Mouse (Mus musculus): Measurements from ENCODE around the gene Bco2.
A peak's percentile ranks its signal among the peaks of the same experiment; 100 is the strongest.

The Bco2 gene

DNA sequence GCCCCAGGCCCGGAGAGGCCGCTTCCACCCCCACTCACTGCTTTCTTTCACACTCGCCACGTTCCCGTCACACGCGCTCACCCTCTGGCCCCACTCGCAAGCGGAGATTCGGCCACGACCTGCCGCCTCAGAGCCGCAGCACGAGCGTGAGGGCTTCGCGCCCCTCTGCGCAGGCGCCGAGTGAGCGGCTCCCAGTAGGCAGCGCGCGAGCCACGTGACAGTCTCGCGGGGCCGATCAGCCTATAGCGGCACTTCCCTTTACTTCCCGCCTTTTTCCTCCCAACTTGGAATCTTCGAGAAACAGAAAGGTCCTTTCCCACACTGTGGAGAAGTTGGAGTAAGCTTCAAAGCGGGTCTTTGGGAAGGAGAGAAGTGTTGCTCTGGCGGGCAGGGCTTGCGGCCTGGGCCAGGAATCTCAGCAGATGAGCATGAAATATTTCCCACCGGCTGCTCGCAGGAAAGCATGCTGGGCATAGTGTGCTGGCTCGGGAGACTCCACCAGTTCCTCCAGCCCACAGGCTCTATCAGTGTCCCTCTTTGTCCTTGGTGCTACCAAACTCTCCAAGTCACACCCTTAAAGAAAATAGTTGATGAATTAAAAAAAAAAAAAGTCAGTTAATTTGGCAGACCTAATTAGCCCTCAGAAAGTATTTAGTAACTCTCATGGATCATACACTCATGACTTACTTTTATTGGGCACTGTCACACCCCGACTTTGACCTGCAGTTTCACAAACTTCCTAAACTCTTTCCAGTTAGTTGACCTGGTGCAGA is 6.3 kb upstream of the Bco2 start, which contains the start of gene Tex12:
Gene Tex12, minus strand, starts transcription at position 181 of the 773 bp plus-strand sequence.
- DNase-seq (ENCODE audit: low read depth): no peak

DNA sequence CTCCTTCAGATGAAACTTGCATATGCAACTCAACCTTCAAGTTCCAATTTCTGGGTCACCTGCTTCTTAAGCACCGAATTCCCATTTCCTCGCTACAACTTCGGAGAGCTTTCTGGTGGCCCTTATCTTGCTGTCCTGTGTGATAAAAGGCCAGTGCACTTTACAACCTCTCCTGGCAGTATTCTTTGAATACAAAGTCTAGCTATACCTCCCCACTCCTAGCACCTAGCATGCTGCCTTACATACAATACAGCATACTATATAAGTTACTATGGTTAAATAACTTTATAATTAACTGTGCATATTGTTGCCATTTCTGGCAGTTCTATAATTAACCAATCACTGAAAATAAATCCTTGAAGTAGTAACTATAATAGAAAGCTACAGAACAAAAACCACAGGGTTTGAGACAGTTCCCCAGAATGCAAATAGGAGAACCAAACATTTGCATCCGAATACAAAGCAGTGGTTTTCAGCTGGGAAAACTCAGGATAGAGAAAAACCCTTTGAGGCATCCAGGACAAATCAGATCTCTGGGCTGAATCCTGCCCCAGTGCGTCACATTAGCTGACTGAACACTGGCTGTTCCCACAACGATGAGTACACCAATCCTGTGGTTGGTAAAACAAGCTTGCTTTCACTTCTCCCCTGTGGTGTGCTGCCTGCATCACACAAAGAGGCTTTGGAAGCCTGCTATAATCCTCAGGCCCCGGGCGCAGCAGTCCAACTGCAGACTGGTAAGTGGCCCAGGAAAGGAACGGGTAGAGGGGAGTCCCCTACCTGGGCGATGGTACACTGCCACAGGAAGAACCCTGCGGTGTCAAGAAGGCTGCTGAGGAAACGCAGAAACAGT is 514 bp downstream of the Bco2 start, which contains the start of gene Il18:
Gene Il18, plus strand, starts transcription at position 587 of the 853 bp plus-strand sequence.
- DNase-seq (ENCODE audit: low read depth): peak; percentile 76

DNA sequence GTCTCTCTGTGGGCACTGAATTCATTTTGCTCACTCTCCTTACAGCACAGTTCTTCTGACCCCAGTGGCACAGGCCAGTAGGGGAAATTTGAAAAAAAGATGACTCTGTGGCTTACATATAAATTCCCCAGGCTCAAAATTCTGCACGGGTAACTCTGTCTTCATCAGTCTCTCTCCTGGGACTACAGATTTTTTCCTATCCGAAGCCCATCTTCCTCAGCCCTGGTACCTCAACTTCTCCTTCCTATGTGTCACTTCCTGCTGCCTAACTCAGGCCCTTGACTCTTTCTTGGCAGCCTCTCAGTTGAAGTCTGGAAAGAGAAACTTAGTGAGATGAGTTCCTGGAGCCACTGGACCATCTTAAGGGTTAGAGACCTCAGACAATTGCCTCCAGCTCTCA is 1.4 kb downstream of the Bco2 start:
- no peak for DNase-seq (ENCODE audit: low read depth)

DNA sequence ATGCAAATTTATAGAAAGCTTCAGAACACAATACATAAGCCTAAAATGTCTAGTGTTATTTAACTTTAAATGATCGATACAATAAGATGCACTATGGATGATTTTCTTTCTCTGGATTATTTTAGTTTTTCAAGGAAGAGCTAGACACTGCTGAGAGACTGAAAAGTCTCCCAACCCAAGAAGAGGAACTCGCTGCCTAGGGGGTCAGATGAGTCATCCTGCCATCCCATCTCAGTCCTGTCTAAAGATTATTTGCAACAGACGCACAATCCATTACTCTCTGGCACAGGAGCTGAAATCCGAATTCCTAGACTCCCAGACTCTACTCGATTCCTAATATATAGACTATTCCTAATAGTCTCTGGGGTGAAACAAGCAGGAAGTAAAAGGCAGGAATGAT is 2.8 kb downstream of the Bco2 start:
- no peak for DNase-seq (ENCODE audit: low read depth)

DNA sequence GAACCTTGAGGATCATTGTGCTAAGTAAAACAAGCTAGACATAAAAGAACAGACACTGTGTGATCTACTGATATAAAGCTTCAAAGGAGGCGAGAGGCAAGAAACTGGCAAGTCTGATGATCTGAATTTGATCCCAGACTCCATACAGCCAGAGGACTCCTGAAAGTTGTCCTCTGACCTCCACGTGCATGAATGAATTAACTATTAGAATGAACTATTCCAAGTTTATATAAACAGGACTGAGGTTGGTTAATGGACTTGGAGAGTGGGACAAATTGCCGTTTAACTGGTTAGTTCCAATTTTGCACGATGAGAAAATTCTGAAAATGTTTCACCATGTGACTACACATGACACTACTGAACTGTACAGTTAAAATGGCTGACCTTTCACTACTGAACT is 6.0 kb downstream of the Bco2 start:
- DNase-seq (ENCODE audit: low read depth): no peak

DNA sequence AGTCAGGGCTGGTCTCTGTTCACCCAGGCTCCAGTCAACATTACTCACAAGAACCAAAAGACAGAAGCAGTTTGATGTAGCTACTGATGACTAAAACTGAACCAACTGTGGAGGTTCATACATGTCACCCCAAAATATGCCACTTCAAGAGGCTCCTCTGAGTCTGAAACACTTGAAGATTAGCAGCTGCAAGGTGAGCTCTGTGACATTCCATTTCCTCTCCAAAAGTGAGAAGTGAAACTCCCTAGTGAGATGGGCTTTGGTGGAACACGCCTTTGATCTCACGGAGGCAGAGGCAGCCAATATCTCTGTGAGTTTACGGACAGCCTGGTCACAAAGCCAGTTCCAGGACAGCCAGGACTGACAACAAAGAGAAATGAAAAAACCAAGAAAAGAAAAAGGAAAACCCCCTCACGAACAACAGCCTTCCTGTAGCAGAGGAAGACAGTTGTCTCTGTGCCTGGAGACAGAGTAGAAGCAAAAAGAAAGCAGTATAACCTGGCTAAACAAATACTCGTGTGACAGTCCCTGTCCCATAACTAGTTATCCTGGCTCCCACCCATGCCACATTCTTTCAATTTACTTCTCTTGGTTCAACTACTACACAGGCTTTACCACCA is 7.0 kb downstream of the Bco2 start:
- no peak for DNase-seq (ENCODE audit: low read depth)

DNA sequence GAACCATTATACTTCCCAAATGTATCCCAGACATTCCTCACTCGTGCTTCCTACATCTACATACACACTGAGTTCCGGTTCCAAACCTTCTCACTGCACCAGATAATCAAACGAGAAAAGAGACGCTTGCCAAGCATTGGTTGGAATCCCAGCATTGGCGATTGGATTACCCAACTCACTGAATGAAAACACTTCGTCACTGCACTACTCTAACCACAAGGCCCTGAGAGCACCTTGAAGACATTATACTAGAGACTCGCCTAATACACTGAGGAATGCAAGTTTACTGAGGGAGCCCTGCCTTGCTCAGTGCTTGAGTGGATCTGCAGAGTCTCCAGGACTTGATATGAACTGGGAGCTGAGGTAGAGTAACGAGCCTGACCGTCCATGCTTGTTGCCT is 12.6 kb downstream of the Bco2 start:
- peak; percentile 42 for DNase-seq (ENCODE audit: low read depth)

DNA sequence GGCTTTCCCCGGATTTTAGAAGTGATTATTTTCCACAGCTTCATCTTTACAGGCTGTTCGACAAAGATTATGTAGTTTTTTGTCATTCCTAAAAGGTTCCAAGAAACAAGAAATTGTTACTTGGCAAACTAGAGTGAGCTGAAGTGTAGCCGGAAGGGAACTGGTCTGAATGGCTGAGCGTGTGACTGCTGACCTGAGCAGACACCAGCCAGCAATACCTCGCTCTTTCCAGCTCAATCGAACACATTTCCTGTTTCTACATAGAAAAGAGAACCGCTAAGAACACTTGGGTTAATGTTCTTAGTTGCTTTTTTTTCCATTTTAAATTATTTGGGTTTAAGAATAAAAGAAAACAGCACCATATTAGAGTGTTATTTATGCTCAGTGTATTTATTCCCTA is 14.8 kb downstream of the Bco2 start:
- no peak for DNase-seq (ENCODE audit: low read depth)

DNA sequence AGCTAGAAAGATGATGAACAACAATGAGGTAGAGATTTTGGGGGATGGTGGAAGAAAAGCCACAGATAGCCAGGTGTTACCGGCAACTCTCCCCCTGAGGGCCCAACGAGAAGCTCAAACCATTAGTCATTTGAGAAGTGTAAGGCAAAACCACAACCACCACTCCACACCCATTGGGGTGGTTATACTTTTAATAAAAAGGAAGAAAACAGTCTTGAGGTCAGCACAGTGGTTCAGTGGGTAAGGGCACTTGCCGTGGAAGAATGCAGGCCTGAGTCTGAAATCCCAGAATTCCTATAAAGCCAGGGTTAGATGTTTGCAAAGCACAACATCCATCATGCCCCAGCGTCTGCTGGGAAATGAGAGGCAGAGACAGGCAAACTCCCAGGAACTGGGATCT is 17.7 kb downstream of the Bco2 start:
- no peak for DNase-seq (ENCODE audit: low read depth)

DNA sequence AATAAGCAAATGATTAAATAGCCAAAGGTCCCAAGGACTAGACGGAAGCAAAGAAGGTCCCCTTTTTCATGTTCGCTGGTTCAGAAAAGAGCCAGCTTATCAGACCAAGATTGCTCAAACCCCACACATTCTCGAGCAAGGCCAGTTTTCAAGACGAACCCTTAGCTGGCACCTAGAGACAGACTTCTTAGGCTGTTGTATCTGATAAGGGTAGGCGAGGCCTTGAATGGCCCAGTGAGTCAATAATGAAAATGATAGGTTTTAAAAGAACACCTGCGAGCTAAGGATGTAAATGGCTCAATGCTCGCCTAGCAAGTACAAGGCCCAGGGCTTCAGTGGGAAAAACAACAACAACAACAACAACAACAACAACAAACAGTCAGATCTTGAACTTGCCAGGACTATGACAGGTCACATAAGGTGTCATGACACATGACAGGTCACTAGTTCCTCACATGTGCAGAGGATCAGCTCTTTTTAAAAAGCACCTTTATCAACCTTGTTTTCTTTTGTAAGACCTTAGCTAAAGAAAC is 18.3 kb downstream of the Bco2 start:
- no peak for DNase-seq (ENCODE audit: low read depth)

DNA sequence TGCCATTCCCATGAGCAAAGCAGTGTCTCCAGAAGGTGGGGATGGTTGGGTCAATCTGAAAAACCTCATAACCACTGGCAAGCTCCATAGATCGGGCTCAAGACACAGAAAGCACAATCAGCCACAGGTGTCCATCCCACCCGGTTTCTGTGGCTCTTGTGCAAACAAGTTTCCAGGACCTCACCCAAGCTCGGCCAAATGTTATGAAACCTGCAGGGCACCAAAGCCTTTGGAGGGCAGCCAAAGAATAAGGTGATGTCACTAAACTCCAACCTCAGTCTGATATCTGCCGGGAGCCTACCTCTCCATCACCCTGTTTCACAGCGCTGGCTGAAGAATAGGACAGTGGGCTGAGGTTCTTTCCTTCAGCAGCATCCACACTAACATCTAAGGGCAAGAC is 19.1 kb downstream of the Bco2 start:
- no peak for DNase-seq (ENCODE audit: low read depth)

DNA sequence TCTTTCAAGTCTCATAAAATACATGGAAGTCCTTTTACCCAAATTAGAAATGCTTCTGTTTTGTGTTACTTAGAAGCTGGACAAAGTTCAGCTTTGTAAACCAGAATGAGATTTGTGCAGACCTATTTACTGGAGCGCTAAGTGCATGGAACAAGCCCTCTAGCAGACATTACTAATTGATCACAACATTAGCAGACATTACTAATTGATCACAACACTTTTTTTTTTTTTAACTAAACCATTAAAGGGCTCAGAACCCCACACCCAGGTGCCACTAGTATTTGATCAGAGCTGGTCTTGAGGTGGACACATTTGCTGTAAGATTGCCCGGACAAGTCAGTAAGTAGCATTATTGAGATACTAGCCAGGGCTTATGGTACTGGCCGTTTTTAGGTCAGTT is 21.2 kb downstream of the Bco2 start:
- no peak for DNase-seq (ENCODE audit: low read depth)

DNA sequence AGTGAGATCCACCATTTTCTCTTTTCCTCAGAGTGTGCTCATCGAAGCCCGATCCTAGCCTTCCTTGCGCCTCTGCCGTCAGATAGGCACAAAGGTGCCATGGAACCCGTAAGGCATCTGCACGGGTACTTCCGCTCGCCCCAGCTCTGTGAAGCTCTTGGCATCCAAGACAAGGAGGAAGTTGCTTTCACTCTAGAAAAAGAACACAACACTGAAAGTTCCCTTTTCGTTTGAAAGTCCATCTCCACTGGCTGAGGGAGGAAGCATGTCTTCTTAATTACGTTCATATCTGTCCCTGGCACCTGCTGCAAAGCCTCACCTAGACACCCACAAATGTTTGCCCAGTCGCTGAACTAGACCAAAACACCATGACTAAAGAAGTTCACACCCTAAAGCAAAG is 21.7 kb downstream of the Bco2 start:
- no peak for DNase-seq (ENCODE audit: low read depth)

DNA sequence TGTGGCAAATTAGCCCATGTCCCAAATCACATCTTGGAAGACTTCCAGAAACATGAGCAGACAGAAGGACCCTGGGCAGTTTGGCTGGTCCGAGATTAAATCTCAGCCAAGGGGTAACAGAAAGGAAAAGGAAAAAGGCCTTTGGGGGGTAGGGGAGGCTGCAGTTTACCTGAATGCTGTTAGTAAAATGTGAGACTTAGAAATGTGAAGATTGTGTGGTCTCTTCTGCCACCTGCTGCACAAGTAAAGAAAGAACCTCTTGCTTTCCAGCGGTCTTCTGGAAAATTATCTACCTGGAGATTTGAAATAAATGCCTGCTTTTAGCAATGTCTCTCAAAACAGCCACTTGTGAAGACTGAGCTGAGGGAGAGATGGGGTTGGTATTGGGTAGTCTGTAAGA is 24.1 kb downstream of the Bco2 start:
- DNase-seq (ENCODE audit: low read depth): no peak

DNA sequence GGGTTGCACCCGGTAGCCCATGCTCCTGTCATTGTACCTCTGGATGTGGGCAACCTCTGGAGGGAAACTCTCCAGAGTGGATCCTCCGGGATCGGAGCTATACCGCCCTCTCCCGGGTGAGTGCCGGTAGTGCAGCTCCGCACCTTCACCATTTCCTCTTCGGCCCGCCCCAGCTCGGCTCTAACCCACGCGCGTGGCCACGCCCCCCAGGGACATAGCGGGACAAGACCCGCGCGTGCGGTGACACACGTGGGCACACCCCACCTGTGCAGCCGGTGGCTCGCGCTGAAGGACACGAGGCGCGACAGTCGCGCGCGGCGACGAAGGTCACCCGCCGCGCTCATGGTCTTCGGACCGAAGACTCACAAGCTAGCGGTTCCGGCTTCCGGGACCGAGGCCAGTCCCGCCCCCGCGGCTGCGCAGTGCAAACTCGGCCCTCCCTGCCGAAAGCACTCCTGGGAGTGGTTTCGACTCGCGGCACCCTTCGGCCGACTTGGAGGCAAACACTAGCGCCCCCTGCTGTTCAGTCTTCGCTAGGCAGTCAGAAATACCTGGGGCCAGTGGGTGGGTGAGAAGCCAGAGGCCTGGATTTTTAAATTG is 26.6 kb downstream of the Bco2 start, which contains the start of gene Pts:
Gene Pts, minus strand, starts transcription at position 432 of the 600 bp plus-strand sequence.
- DNase-seq (ENCODE audit: low read depth): peak; percentile 92

DNA sequence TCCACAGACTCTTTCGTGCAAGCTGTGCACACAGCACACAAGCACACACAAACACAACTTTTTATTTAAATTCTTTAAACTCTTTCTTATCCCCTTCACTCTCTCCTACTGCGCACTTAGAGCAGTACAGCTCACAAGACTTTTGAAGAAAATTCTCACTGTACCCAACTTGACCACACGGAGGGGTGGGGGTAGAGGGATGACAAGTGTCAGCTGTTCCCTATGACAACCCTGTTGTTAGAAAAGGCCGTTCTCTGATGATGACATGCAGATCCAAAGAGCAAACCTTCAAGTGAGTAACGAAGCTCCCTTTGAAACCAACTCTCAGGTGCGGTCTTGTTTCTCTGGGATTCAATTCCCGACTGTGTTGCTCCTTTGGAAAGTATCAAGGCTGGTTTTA is 27.1 kb downstream of the Bco2 start:
- DNase-seq (ENCODE audit: low read depth): no peak

DNA sequence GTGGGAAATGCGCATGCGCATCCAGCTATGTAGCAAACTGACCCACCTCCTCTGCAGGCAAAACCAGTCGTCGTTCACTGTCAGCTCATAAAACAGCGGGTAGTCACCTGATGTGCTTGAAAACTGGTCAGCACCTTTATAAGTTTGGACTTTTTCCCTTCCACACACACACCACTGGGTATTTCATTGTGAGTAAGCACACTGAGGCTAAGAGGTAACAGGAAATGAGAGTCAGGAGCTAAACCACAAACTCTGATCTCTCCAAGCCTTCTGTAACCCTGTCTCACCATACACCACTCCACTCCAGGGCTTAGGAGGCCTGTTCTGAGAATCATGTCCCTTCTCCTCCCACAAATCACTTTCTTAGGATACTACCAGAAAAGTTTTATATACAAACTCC is 29.4 kb downstream of the Bco2 start:
- no peak for DNase-seq (ENCODE audit: low read depth)

DNA sequence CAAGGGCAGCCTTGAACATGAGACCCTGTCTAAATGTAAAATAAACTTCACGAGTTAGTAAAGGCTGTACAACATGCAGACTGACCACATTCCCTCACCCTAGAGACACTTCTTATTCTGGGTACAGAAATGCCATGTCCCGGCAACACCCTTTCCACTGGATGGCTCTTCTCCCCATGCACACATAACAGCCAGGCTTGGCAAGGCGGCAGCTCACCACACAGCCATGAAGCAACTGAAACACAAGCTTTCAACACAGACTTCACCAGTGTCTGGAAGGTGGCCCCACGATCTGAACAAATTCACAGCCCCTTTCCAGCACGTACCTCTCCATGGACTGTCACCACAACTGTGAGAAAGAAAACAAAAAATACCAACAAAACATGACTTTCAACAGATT is 30.0 kb downstream of the Bco2 start:
- DNase-seq (ENCODE audit: low read depth): no peak

DNA sequence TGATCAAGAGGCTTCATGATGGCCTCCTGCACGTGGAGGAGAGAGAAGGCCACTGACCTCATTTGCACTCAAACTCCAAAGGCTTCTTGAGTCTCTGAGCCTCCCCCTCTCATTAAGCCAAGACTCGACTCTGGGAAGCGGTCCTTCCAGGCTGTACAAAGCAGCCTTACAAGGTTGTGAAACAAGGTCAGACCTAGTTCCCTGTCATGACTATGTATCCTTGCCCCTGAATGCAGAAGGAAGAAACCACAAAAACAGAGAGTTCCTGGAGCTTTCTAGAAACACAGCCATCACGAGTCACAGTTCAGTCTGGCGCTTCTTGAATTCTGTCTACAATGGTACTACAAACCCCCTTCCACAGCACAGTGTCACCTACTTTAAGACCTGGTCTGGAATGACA is 32.4 kb downstream of the Bco2 start:
- no peak for DNase-seq (ENCODE audit: low read depth)

DNA sequence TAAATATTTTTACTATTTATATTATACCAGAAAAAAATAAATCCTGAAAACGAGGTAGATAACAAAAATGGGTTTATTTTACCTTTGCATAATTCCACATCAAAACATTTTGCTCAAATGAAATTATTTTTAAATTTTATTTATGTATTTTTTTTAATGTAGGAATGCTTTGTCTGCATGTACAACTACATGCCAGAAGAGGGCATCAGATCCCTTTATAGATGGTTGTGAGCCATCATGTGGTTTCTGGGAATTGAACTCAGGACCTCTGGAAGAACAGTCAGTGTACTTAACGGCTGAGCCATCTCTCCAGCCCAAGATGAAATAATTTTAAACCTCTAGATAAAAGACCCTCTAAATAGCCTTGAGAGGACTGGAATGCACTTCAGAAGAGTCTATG is 33.4 kb downstream of the Bco2 start:
- no peak for DNase-seq (ENCODE audit: low read depth)

DNA sequence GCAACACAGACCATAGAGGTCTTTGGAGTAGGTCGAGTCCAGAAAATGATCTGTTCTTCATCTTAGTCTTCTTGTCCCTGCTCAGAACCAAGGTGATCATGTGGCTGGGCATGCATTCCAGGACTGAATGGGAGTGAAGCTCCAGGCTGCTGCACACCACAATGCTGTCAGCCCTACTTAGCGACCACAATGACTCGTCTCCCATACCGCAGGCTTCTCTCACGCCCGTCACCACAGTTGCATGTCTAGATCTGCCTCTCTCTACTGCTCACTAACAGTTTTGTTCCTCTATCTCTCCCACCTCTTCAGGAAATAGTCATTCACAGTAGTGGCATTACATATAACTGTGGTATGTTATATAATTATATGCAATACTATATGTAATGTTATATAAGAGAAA is 34.2 kb downstream of the Bco2 start:
- no peak for DNase-seq (ENCODE audit: low read depth)

DNA sequence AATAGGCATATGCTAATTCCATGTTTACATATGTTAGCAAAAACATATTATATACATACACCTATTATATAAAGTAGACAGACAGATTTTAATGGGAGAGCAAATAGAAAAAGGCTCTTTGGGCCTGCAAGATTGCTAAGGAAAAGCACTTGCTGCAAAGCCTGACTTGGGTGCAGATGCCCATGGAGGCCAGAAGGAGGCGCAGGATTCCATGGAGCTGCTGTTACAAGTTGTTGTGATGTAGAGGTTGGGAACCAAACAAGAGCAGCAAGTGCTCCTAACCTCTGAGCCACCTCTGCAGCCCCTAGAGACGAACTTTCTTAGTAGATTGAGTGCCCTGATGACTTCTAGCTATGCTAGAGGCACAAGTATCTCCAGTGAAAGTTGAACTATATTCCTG is 36.2 kb downstream of the Bco2 start:
- DNase-seq (ENCODE audit: low read depth): no peak
